Mouse (Mus musculus) G1E (cell line): ENCODE measurements at regions not wholly inside any gene's neighbourhood (a gene's known extent, or its start where the extent isn't known, plus 50 kb on each side); places are given as distances from the start of the nearest gene placed in this dataset.

Experiments
- CTCF ChIP-seq: IDR thresholded peaks from 2 replicates; pipeline ENCODE4 v1.5.1; 2012; ENCODE audit warnings: low read depth, low read length, inconsistent platforms, mixed read lengths
- GATA1 ChIP-seq: IDR thresholded peaks from 2 replicates; pipeline ENCODE4 v1.6.1; 2012; ENCODE audit warnings: borderline replicate concordance, low read length, inconsistent platforms, mixed read lengths
- TAL1 ChIP-seq: conservative IDR thresholded peaks from 2 replicates; pipeline ENCODE4 v1.6.1; 2012; ENCODE audit warnings: low read depth, low read length, inconsistent platforms, mixed read lengths

DNA sequence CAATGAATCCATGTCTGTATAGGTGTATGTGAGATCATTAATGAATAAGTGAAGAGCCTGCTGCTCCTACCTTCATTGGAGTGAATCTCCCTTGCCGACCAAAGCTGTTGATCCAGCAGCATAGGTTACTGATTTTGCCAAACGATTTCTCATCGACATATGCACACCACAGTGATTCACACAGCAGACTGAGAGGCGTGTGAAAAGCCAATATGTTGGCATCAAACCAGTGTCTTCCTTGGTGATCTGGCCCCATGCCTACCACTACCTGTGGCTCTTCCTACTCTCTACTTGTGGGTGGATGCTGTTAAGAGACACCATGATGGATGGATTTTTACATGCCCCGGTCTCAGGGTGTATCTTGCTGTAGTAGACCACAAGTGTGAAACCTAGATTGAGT is 258.3 kb downstream of the Samd5 start:
- TF ChIP-seq TAL1 (no peak), GATA1 (no peak), CTCF (no peak)
